Mouse (Mus musculus): Measurements from ENCODE around the gene Ganab.

Ganab gene

DNA sequence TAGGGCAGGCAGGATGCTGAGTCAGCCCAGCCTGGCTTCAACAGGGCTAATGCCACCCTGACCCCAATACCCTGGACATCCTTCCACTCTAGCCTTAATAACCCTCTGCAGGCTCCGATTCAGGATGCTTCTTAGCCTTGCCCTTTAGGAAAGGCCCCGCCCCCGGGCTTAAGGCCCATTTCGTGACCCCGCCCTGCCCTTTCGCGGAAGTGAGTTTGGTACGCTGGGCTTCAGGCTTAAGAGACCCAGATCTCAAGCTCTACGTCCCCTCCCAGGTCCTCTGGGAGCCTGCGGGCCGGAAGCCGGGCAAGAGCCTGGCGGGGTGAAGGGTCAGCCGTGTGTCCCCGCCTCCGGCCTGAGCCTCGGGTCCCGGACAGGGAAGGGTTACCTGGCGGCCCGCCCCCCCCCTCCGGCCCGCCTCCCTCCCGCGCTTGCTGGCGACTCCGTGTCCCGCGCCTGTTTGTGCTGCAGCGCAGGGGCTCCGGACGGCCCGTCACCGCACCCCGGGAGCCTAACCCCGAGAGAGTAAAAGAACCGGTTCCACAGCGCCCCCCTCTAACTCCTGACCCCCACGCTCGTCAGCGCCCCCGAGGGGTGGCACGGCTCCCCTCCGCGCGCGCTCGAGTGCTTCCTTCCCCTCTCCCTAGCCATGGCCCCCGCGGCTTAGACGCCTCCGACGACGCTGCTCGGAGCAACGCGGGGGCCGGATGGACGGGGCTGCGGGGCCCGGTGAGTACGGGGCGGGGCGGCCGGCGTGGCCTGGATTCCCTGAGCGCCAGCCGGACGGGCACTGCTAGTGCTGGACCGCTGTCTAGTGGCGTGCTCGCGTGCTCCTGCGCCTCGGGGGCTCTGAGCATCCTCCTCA lies 31.6 kb downstream of the Ganab start, which contains the start of the genes Rom1 and Eml3:
TSS of gene Rom1 (minus strand) at position 133 of the 865 bp plus-strand sequence.
TSS of gene Eml3 (plus strand) at position 329 of the 865 bp plus-strand sequence.
- DNase-seq (ENCODE audit: extremely low spot score, low read depth, low spot score), result no peak

DNA sequence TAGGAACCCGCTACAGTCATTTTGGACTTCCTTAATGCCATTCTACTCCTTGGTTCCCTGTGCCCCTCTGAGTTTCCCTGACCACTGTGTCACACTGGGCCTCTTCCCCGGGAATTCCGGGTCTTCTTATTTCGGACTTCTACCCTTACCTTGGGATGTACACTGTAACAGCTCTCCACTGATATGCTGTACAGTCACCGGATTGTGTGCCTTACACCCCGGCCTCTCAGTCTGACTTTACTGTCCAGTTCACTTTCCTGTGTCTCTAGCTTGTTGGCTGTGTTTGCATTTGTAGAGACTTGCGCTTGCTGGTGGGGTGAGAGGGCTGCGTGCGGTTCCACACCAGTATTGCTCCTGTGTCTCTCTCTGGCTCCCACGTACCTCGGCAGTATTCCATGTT lies 32.2 kb downstream of the Ganab start:
- no peak for DNase-seq (ENCODE audit: extremely low spot score, low read depth, low spot score)

DNA sequence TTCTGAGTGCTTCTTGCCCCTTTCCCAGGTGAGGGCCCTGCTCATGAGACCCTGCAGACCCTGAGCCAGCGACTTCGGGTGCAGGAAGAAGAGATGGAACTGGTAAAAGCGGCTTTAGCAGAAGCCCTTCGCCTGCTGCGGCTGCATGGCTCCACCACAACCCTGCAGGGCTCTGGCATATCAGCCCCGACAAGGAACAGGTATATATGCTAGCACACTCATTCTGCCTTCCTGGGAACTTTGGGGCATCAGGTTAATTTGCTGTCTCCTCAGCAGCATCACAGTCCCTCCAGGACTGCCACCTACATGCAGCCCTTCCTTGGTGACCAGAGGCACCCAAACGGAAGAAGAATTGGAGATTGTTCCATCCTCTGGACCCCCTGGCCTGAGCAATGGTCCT lies 32.9 kb downstream of the Ganab start:
- no peak for DNase-seq (ENCODE audit: extremely low spot score, low read depth, low spot score)

DNA sequence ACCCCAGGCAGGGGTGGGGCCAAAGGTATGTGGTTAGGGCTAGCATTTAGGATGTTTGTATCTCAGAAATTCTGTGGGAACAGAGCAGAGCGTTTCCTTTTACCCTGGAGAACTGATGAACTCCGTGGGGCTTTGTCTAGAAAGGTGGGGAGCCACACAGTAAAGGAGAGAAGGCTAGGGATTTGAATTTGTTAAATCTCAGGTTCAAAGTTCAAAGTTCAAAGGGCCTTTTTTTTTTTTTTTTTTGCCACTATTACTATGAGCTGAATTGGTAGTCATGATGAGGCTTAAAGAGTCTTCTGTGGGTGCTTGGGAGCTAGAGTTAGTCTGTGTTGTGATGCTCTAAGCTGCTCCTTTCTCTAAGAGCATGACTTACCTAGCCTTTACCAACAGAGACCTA lies 38.9 kb downstream of the Ganab start:
- no peak for DNase-seq (ENCODE audit: extremely low spot score, low read depth, low spot score)

- DNase-seq (ENCODE audit: extremely low spot score, low read depth, low spot score), result no peak
Observed at GRCm38 (mm10) chr19:8940526-8941133, 42.8 kb downstream of the Ganab start.

DNA sequence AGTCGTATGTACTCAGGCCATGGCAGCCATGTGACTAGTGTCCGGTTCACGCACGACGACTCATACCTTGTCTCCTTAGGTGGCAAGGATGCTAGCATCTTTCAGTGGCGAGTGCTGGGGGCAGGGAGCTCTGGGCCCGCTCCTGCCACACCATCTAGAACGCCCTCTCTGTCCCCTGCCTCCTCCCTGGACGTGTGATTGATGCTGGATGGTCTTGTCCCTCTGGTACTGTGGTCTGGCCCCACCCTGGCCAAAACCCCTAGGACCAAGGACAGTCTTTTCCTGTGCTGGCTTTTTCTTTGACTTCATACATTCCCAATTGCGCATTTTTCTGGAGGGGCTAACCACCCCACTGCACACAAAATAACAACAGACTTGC lies 43.3 kb downstream of the Ganab start:
- DNase-seq (ENCODE audit: extremely low spot score, low read depth, low spot score), result no peak

GRCm38 (mm10) chr19:8941515-8942217 lies 43.8 kb downstream of the Ganab start, which contains the start of gene Mta2:
Gene Mta2 (plus strand): TSS chr19:8941875.
- DNase-seq (ENCODE audit: extremely low spot score, low read depth, low spot score), result peak; percentile 90

DNA sequence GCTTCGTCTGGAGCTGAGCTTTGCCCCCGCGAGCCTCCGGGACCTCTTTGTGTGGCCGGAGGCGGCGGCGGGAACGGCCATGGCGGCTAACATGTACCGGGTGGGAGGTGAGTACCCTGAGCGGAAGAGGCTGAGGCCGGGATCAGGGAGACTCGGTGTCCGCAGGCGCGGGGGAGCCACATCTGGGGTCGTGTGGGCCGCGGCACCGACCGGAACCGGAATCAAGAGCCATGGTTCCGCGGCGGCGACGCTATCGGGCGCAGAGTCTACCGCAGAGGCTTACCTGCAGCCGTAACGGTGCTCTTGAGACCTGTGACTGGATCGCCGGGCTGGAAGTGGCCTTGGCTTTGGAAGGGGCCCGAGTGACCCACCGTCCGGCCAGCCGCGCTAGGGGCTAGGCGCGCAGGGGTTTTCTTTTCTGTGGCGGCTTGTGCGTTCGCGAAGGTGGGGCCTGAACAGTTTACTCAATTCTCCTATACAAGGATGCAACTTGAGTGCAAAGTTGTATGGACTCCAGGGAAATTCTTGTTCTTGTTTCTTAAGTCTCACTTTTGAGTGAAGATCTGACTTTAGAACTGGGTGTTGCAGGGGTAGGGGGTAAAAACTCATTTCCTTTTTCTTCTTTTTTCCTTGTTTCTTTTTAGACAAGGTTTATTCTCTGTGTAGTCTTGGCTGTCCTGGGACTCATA lies 44.5 kb downstream of the Ganab start:
- DNase-seq (ENCODE audit: extremely low spot score, low read depth, low spot score), result no peak

GRCm38 (mm10) chr19:8943047-8943446 lies 45.2 kb downstream of the Ganab start:
- DNase-seq (ENCODE audit: extremely low spot score, low read depth, low spot score), result no peak

DNA sequence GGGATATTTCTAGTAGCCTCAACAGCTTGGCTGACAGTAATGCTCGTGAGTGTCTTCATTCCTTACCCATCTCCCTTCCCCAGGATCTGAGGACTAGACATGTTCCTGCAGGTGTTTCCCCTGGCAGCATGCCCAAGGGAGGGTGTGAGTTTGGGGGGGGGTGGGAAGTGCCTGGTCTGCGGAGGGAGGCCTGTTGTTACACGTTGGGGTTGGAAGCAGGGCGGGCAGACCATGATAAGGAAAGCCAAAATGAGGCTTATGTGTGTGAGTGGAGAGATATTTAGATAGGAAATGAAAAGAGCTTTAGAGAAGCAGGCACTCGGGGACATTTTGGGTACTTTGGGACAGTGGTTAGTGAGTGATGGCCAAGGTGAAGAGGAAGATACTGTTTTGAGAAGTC lies 46.2 kb downstream of the Ganab start:
- no peak for DNase-seq (ENCODE audit: extremely low spot score, low read depth, low spot score)

GRCm38 (mm10) chr19:8944750-8945149 lies 46.9 kb downstream of the Ganab start:
- no peak for DNase-seq (ENCODE audit: extremely low spot score, low read depth, low spot score)

DNA sequence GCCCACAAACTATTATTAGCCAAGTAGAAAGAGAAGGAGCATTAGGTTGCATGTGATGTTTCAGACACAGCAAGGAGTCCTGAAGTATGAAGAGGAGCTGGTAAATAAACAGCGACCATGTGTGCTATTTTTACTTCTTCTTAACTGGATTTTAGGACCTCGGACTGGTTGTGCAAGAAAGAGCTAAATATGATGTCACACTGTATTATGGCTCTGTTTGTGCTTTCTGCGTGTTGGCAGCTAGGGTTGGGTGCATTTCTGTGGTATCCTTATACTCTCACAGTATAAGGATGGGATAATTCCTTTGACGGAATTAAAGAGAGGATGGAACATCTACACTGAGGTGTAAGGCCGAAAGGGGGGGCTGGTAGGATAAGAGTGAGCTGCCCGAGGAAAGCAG lies 47.4 kb downstream of the Ganab start:
- DNase-seq (ENCODE audit: extremely low spot score, low read depth, low spot score), result no peak

DNA sequence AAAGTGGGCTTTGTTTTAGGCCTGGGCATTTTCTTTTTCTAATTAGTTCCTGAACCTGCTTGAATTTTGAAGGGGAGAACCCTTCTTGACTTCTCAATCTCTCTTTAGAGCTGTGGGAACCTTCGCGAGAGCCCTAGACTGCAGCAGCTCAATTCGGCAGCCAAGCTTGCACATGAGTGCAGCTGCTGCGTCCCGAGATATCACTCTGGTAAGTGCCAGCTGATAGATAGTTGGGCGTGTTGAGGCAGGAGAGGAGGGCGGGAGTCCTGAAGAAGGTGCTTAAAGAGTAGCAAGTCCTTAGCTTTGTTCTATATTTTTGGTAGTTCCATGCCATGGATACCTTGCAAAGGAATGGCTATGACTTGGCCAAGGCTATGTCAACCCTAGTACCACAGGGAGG lies 49.1 kb downstream of the Ganab start:
- DNase-seq (ENCODE audit: extremely low spot score, low read depth, low spot score), result no peak

GRCm38 (mm10) chr19:8950190-8950589 lies 52.3 kb downstream of the Ganab start:
- no peak for DNase-seq (ENCODE audit: extremely low spot score, low read depth, low spot score)

GRCm38 (mm10) chr19:8952241-8952640 lies 54.4 kb downstream of the Ganab start:
- DNase-seq (ENCODE audit: extremely low spot score, low read depth, low spot score), result no peak

DNA sequence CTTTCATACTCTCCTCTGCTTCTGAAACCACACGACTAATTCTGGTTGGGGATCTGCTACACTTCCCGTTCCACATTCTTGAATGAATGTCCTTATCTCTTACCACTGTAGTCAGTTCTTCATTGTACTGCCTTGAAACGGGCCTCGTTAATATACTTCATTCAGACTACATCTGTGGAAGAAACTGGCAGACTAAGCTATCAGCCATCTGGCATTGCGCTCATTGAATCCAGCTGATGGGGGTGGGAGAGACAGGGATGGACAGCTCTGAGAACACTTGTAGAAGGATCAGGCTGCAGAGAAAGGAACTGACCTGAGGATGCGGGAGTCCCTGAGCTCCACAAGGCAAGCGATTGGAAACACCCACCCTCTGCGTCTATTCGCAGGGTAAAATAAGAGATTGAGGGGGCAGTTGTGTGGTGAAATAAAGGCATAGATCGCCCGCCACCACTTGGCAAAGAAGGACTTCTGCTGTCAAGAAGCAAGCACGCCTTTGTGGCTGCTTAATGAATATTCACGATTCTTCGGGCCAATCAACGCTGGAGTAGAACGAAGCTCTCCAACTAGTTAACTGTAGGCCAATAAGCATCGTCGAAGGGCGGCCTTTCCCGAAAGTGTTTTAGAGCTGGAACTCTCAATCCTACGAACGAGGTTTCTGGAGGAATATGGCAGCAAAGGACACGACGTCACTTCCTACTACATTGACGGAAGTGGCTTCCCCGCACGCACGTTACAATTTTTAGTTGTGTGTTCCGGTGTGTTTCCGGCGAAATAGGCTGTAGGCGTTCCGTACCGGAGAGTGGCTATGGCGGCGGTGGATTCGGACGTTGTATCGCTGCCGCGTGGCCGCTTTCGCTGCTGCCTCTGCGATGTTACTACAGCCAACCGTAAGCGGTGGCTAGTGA lies 55.5 kb downstream of the Ganab start, which contains the start of gene Tut1:
TSS of gene Tut1 (plus strand) at position 713 of the 905 bp plus-strand sequence.
- peak; percentile 97 for DNase-seq (ENCODE audit: extremely low spot score, low read depth, low spot score)

- DNase-seq (ENCODE audit: extremely low spot score, low read depth, low spot score), result no peak
Observed at GRCm38 (mm10) chr19:8954171-8954570, 56.3 kb downstream of the Ganab start.

- DNase-seq (ENCODE audit: extremely low spot score, low read depth, low spot score), result no peak
Observed at GRCm38 (mm10) chr19:8962256-8962655, 64.4 kb downstream of the Ganab start.

DNA sequence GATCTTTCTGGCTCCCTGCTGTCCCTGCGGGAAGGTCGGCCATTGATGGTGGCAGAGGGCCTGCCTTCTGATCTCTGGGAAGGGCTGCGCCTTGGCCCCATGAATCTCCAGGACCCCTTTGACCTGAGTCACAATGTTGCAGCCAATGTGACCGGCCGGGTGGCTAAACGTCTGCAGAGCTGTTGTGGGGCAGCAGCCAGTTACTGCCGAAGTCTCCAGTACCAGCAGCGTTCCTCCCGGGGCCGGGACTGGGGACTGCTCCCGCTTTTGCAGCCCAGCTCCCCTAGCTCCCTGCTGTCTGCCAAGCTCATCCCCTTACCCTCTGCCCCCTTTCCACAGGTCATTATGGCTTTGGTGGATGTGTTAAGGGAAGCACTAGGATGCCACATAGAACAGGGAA lies 67.2 kb downstream of the Ganab start:
- no peak for DNase-seq (ENCODE audit: extremely low spot score, low read depth, low spot score)

DNA sequence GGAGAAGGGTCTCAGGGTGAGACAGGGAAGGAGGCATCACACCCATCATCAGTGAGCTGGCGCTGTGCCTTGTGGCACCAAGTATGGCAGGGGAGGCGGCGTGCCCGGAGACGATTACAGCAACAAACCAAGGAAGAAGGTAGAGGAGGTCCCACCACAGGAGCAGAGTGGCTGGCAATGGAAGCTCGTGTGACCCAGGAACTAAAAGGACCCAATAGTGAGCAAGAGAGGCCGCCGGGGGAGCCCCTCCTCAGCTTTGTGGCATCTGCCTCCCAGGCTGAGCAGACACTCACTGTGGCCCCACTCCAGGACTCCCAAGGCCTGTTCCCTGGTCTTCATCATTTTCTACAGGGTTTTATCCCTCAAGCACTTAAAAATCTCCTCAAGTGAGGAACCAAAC lies 67.9 kb downstream of the Ganab start:
- no peak for DNase-seq (ENCODE audit: extremely low spot score, low read depth, low spot score)

All from hindlimb bud, embryonic 11.5 days (tissue).